Mouse (Mus musculus): Measurements from ENCODE around the gene Nr1h4. TPM values are rescaled to one million over a fixed set of nuclear protein-coding genes. Genes with fewer than 3 reads are reported as not detected.
"Not testable (repeated sequence)": the region's sequence is repeated elsewhere in the genome, so short reads cannot be mapped to it uniquely, and the experiment has no call there.

Gene Nr1h4
- under 1 TPM in 1 of 4 experiments, not detected in 3; 0.19 TPM for total RNA-seq (2022)

- no peak for DNase-seq (ENCODE audit: low spot score in 2 of 2)
These were observed at the start of gene Nr1h4 for GRCm38 (mm10) chr10:89532929-89533727. Gene Nr1h4, minus strand, starts transcription at chr10:89533585.

GRCm38 (mm10) chr10:89578801-89579200 lies 45.4 kb upstream of the Nr1h4 start:
- no peak for DNase-seq (ENCODE audit: low spot score in 2 of 2)

- DNase-seq (ENCODE audit: low spot score in 2 of 2): no peak
These were observed 44.3 kb upstream of the Nr1h4 start for GRCm38 (mm10) chr10:89577666-89578065.

- DNase-seq (ENCODE audit: low spot score in 2 of 2): no peak
These were observed 40.0 kb upstream of the Nr1h4 start for GRCm38 (mm10) chr10:89573421-89573820.

GRCm38 (mm10) chr10:89572946-89573345 lies 39.6 kb upstream of the Nr1h4 start:
- DNase-seq (ENCODE audit: low spot score in 2 of 2): no peak

- no peak for DNase-seq (ENCODE audit: low spot score in 2 of 2)
These were observed 34.0 kb upstream of the Nr1h4 start for GRCm38 (mm10) chr10:89567391-89567790.

- DNase-seq (ENCODE audit: low spot score in 2 of 2): no peak
These were observed 32.1 kb upstream of the Nr1h4 start for GRCm38 (mm10) chr10:89565301-89566022.

GRCm38 (mm10) chr10:89562113-89562512 lies 28.7 kb upstream of the Nr1h4 start:
- no peak for DNase-seq (ENCODE audit: low spot score in 2 of 2)

GRCm38 (mm10) chr10:89559351-89559750 lies 26.0 kb upstream of the Nr1h4 start:
- DNase-seq (ENCODE audit: low spot score in 2 of 2): no peak

- not testable (repeated sequence) for DNase-seq (ENCODE audit: low spot score in 2 of 2)
These were observed 21.5 kb upstream of the Nr1h4 start for GRCm38 (mm10) chr10:89554885-89555284.

- DNase-seq (ENCODE audit: low spot score in 2 of 2): not testable (repeated sequence)
These were observed 20.5 kb upstream of the Nr1h4 start for GRCm38 (mm10) chr10:89553855-89554254.

- no peak for DNase-seq (ENCODE audit: low spot score in 2 of 2)
These were observed 19.6 kb upstream of the Nr1h4 start for GRCm38 (mm10) chr10:89553015-89553414.

- no peak for DNase-seq (ENCODE audit: low spot score in 2 of 2)
These were observed 18.3 kb upstream of the Nr1h4 start for GRCm38 (mm10) chr10:89551657-89552056.

GRCm38 (mm10) chr10:89548028-89548427 lies 14.6 kb upstream of the Nr1h4 start:
- no peak for DNase-seq (ENCODE audit: low spot score in 2 of 2)

- DNase-seq (ENCODE audit: low spot score in 2 of 2): no peak
These were observed 13.6 kb upstream of the Nr1h4 start for GRCm38 (mm10) chr10:89546989-89547388.

GRCm38 (mm10) chr10:89543867-89544266 lies 10.5 kb upstream of the Nr1h4 start:
- no peak for DNase-seq (ENCODE audit: low spot score in 2 of 2)

- no peak for DNase-seq (ENCODE audit: low spot score in 2 of 2)
These were observed 8.9 kb upstream of the Nr1h4 start for GRCm38 (mm10) chr10:89542321-89542720.

- DNase-seq (ENCODE audit: low spot score in 2 of 2): no peak
These were observed 934 bp downstream of the Nr1h4 start for GRCm38 (mm10) chr10:89532451-89532850.

- DNase-seq (ENCODE audit: low spot score in 2 of 2): no peak
These were observed 1.4 kb downstream of the Nr1h4 start for GRCm38 (mm10) chr10:89531976-89532375.

- no peak for DNase-seq (ENCODE audit: low spot score in 2 of 2)
These were observed 2.2 kb downstream of the Nr1h4 start for GRCm38 (mm10) chr10:89531194-89531634.

- DNase-seq (ENCODE audit: low spot score in 2 of 2): no peak
These were observed 6.3 kb downstream of the Nr1h4 start for GRCm38 (mm10) chr10:89527054-89527453.

- no peak for DNase-seq (ENCODE audit: low spot score in 2 of 2)
These were observed 7.6 kb downstream of the Nr1h4 start for GRCm38 (mm10) chr10:89525823-89526222.

GRCm38 (mm10) chr10:89522481-89522880 lies 10.9 kb downstream of the Nr1h4 start:
- no peak for DNase-seq (ENCODE audit: low spot score in 2 of 2)

Measured in gastrocnemius, adult 8-10 months (tissue).